ENCODE assay signal across 8 mouse cellular contexts in the genomic region with DNA sequence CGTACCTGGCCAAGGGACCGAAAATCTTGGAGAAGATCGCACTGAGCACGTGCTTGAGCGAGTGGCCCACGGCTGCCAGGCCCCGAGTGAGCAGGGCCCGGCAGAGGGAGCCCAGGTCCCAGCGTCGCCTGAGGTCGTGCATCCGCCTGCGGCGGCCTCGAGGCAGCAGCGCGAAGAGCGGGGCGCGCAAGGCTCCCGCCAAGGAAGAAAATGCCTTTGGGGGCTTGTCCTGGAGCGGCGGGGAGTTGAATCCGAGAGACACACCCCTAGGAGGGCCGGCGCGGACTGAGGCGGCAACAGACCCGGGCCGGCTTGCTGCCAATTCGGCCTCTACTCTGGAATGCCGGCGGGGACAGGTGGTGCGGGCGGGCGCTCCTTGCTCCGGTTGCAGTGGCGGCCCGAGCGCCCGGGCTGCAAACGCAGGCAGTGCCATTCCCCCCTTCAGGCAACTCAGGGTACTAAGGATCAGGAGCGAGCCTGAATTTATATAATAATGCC. TPM values are rescaled to one million over a fixed set of nuclear protein-coding genes. Genes with fewer than 3 reads are reported as not detected.
DNase-seq lines count a peak whose midpoint lies in the region; ATAC-seq and TF ChIP-seq lines count a peak whose summit lies in the region.

No protein-coding gene starts in this region.

- H3K27me3 ChIP-seq in spleen, adult 2 months (ENCODE audit: control insufficient read depth, insufficient read depth, low read length), result no peaks in the 10 kb centered on the region
- peaks cover 34% of the 10 kb centered on the region for H3K27me3 ChIP-seq in heart, embryonic 12.5 days (replicated peaks)
- H3K27me3 ChIP-seq in kidney, embryonic 16.5 days (ENCODE audit: insufficient read depth, low read length), result peaks cover 21% of the 10 kb centered on the region; the same call in 1 of the 2 replicates
- H3K27me3 ChIP-seq in liver, embryonic 15.5 days, result peaks cover 61% of the 10 kb centered on the region

- no peaks in the 10 kb centered on the region for H3K36me3 ChIP-seq in spleen, adult 2 months (ENCODE audit: control insufficient read depth, insufficient read depth, low read length)
- H3K36me3 ChIP-seq in heart, embryonic 12.5 days, result no peaks in the 10 kb centered on the region
- H3K36me3 ChIP-seq in kidney, embryonic 16.5 days (ENCODE audit: insufficient read depth, low read length), result no peaks in the 10 kb centered on the region
- no peaks in the 10 kb centered on the region for H3K36me3 ChIP-seq in liver, embryonic 15.5 days (replicated peaks)

- no peak overlapping the region for H3K27ac ChIP-seq in spleen, adult 2 months (ENCODE audit: insufficient read depth, low read length)
- H3K27ac ChIP-seq in heart, embryonic 12.5 days (ENCODE audit: poor library complexity, severe bottlenecking), result no peak overlapping the region
- H3K27ac ChIP-seq in kidney, embryonic 16.5 days (ENCODE audit: low read length), result 0 out of 2 replicates have a peak overlapping the region, but pooled peaks have one; percentile 18
- no peak overlapping the region for H3K27ac ChIP-seq in liver, embryonic 15.5 days (replicated peaks)

- peak overlapping the region; percentile 5; the same call in 1 of the 2 replicates for H3K4me3 ChIP-seq in spleen, adult 2 months (ENCODE audit: extremely low read depth, insufficient read depth, insufficient read length)
- peak overlapping the region; percentile 58 for H3K4me3 ChIP-seq in heart, embryonic 12.5 days
- H3K4me3 ChIP-seq in kidney, embryonic 16.5 days (ENCODE audit: low read length), result peak overlapping the region; percentile 61
- H3K4me3 ChIP-seq in liver, embryonic 15.5 days (replicated peaks), result peak overlapping the region; percentile 27

- WGBS in spleen, adult 2 months, result 26% methylated on average over 36 of the region's 43 CpGs
- 10% methylated on average over 38 of the region's 43 CpGs for WGBS in heart, embryonic 12.5 days
- WGBS in kidney, embryonic 16.5 days, result 9% methylated on average over 38 of the region's 43 CpGs
- WGBS in liver, embryonic 15.5 days (ENCODE audit: insufficient replicate concordance), result 22% methylated on average over 43 of the region's 43 CpGs

- TF ChIP-seq POLR2A in spleen, adult 2 months (IDR thresholded peaks at IDR 0.05; ENCODE audit: low read depth, low read length), result no peak

- DNase-seq in spleen, adult 2 months (ENCODE audit: low read depth in 1 of 2, low spot score in 2 of 2), result no peak
- no peak for DNase-seq in spleen, postnatal 36 days (ENCODE audit: low spot score in 2 of 2)
- peak; percentile 57 to 64 for DNase-seq in cerebellum, postnatal 36 days
- DNase-seq in right cerebral cortex, postnatal 10 days (ENCODE audit: low spot score in 2 of 2), result peak; percentile 28 to 30
- DNase-seq in T-cell, adult 2 months (ENCODE audit: low spot score), result no peak

- H3K4me2 ChIP-seq in heart, embryonic 12.5 days, result peak overlapping the region; percentile 82
- H3K4me2 ChIP-seq in kidney, embryonic 16.5 days (replicated peaks; ENCODE audit: low read depth, low read length), result peak overlapping the region; percentile 76
- H3K4me2 ChIP-seq in liver, embryonic 15.5 days, result peak overlapping the region; percentile 51

- TF ChIP-seq CTCF in spleen, adult 2 months (IDR thresholded peaks at IDR 0.05; ENCODE audit: extremely low read depth, insufficient read depth, insufficient read length, insufficient replicate concordance), result no peak

- no peaks in the 10 kb centered on the region for H3K4me1 ChIP-seq in spleen, adult 2 months (ENCODE audit: control insufficient read depth, insufficient read depth, insufficient read length)
- H3K4me1 ChIP-seq in heart, embryonic 12.5 days (replicated peaks), result no peaks in the 10 kb centered on the region; the same call in 1 of the 2 replicates
- no peaks in the 10 kb centered on the region for H3K4me1 ChIP-seq in kidney, embryonic 16.5 days (ENCODE audit: insufficient read depth, low read length)
- H3K4me1 ChIP-seq in liver, embryonic 15.5 days (replicated peaks), result no peaks in the 10 kb centered on the region

- H3K9me3 ChIP-seq in heart, embryonic 12.5 days (replicated peaks), result peaks cover 3% of the 10 kb centered on the region; the same call in 1 of the 2 replicates
- H3K9me3 ChIP-seq in kidney, embryonic 16.5 days (ENCODE audit: low read length), result no peaks in the 10 kb centered on the region
- H3K9me3 ChIP-seq in liver, embryonic 15.5 days (replicated peaks), result no peaks in the 10 kb centered on the region

- peak; percentile 51 for ATAC-seq in heart, embryonic 12.5 days (ENCODE audit: insufficient number of reproducible peaks, low FRiP score)
- peak; percentile 82 for ATAC-seq in kidney, embryonic 16.5 days (ENCODE audit: low FRiP score, low TSS enrichment)
- no peak for ATAC-seq in liver, embryonic 15.5 days (ENCODE audit: insufficient read depth)

- peak overlapping the region; percentile 69 for H3K9ac ChIP-seq in heart, embryonic 12.5 days
- H3K9ac ChIP-seq in kidney, embryonic 16.5 days (replicated peaks; ENCODE audit: low read length), result peak overlapping the region; percentile 71
- H3K9ac ChIP-seq in liver, embryonic 15.5 days, result no peak overlapping the region

RNA-seq across cellular contexts. Expression of a gene that starts 0.4 kb away (rescaled TPM):
- polyA plus RNA-seq in spleen, adult 2 months (2012; rRNA removed), result 25.0 and 26.3 TPM in 2 replicates
- polyA plus RNA-seq in heart, embryonic 12.5 days (2016; fragmentation: Nextera tagmentation; extraction: Ambion mirVana), result 20.4 and 21.7 TPM in 2 replicates
- 19.2 and 20.3 TPM in 2 replicates for polyA plus RNA-seq in kidney, embryonic 16.5 days (2015; fragmentation: Nextera tagmentation; extraction: Ambion mirVana)
- polyA plus RNA-seq in liver, embryonic 15.5 days (2015; fragmentation: Nextera tagmentation; extraction: Ambion mirVana), result 0.82 and 1.3 TPM in 2 replicates

Comparison
In these comparisons a context has a peak if more than half of its experiments do, and no peak if none do; other contexts are left out.
1. DNase-seq: peak in cerebellum, postnatal 36 days (2 of 2) and right cerebral cortex, postnatal 10 days (2 of 2); none in spleen, adult 2 months (0 of 2), spleen, postnatal 36 days (0 of 2) and T-cell, adult 2 months (single experiment).
2. H3K4me3 ChIP-seq: peak in every context shown above with its lines; median percentile 61 in kidney, embryonic 16.5 days; 58 in heart, embryonic 12.5 days; 27 in liver, embryonic 15.5 days; 5 in spleen, adult 2 months.
3. Peak in every context shown above with its lines, with median percentiles within 50 percentile points of each other: H3K4me2 ChIP-seq.